Mouse (Mus musculus) cerebral cortex, adult 2 months (tissue): ENCODE measurements around the gene Arid1b.

ENCODE experiments used
- WGBS: fragments of 180-500 bp; shearing (Covaris S2); methylation state at CpG from one replicate; pipeline ENCODE4 v1.1.7; 2018; 5-methylcytosine and 5-hydroxymethylcytosine counted together

Gene Arid1b

GRCm38 (mm10) chr17:5372951-5373350 is 378.8 kb downstream of the Arid1b start:
- 54% methylated on average over 8 of the region's 8 CpGs for WGBS

GRCm38 (mm10) chr17:5377151-5377929 is 383.2 kb downstream of the Arid1b start:
- 34% methylated on average over 11 of the region's 11 CpGs for WGBS

- 30% methylated on average over 7 of the region's 7 CpGs for WGBS
Measured at GRCm38 (mm10) chr17:5377930-5378310, 383.8 kb downstream of the Arid1b start.

GRCm38 (mm10) chr17:5385694-5386093 is 391.6 kb downstream of the Arid1b start:
- 100% methylated on average over 1 of the region's 1 CpGs for WGBS

GRCm38 (mm10) chr17:5386885-5387545 is 392.9 kb downstream of the Arid1b start:
- 83% methylated on average over 12 of the region's 12 CpGs for WGBS

- 85% methylated on average over 3 of the region's 3 CpGs for WGBS
Measured at GRCm38 (mm10) chr17:5388351-5388750, 394.2 kb downstream of the Arid1b start.

GRCm38 (mm10) chr17:5390682-5391081 is 396.6 kb downstream of the Arid1b start:
- 57% methylated on average over 10 of the region's 10 CpGs for WGBS

- 88% methylated on average over 16 of the region's 16 CpGs for WGBS
Measured at GRCm38 (mm10) chr17:5395454-5396205, 401.5 kb downstream of the Arid1b start.

- WGBS: 48% methylated on average over 5 of the region's 5 CpGs
Measured at GRCm38 (mm10) chr17:5396213-5396612, 402.1 kb downstream of the Arid1b start.
